Mouse (Mus musculus) kidney, postnatal 14 days (tissue): ENCODE results near the gene Ercc1.

Experiments
- DNase-seq: peaks from one replicate; pipeline ENCODE4 v3.0.0; 2022; ENCODE audit warnings: mixed read lengths

Ercc1 gene

GRCm38 (mm10) chr7:19309884-19310641, 34.5 kb upstream of the Ercc1 start, which contains the start of gene Fosb:
Gene Fosb (minus strand): TSS chr7:19310051.
- peak; percentile 97 for DNase-seq

DNA sequence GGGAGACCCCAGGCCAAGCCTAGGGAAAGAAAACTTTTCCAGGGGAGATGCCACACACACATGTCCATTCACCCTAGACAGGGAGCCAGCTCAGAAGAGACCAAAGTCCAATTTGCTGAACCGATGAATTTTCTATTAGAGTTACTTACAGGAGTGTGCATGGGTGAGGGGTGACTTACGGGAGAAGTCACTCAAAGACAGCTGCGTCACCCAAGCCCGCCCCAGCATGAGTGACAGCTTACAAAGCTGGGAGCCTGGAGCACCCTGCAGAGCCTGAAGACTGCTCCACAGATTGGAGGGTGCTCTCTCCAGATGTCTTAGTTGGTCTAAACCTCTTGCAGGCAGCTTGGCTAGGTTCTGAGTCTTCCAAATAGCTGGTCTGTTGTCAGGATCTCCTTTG, 32.6 kb upstream of the Ercc1 start:
- no peak for DNase-seq

- no peak for DNase-seq
Observed at GRCm38 (mm10) chr7:19314033-19314432, 30.5 kb upstream of the Ercc1 start.

DNA sequence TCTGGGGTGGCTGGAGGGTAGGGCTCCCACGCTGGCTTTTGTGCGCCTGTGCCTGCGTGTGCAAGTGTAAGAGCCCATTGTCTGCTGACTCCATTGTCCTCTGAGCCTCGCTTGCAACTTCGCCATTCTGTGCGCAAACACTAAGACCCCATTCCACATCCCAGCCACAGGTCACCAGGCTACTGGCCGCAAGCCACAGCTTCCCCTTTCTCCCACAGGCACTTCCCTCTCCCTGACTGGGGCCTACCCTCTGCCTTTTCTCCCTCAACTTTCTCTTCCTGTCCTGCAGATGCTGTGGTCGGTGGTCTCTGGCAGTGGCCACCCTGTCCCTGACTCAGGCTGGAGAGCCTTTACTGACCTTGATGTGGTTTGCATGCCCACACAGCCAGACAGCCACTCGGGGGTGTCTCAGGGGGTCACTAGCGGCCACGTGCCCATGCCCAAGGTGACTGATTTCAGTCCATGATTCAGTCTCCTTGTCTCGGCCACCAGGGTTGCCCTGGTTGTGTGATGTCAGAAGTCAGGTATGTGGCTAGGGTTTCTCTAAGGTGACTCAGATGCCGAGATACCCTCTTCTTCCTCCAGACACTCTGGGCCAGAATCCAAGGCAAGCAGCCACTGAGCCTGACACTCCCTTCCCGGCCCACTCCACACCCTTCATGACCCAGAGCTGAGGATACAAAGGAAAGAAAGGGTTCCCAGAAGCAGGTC, 28.0 kb upstream of the Ercc1 start:
- no peak for DNase-seq

- no peak for DNase-seq
Observed at GRCm38 (mm10) chr7:19318201-19318600, 26.4 kb upstream of the Ercc1 start.

- no peak for DNase-seq
Observed at GRCm38 (mm10) chr7:19318676-19319075, 25.9 kb upstream of the Ercc1 start.

DNA sequence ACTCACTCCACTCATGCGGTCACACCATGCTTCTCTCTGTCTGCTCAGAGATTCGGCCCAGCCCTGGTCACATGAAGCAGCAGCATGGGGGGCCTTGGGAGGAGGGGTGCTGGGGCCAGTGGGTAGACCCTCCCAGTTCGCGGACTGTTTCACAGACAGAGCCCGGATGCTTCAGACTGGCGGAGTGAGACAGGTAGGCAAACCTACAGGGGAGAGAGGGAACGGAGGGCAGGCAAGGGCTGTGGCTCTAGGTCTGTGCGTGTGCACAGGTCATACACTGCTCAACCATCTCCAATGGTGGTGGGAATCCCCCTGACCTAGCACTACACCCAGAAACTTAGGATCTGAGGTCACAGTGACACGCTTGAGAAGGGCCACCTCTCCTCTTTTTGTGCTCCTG, 25.1 kb upstream of the Ercc1 start:
- DNase-seq: no peak

GRCm38 (mm10) chr7:19319906-19320305, 24.7 kb upstream of the Ercc1 start:
- DNase-seq: peak; percentile 98

DNA sequence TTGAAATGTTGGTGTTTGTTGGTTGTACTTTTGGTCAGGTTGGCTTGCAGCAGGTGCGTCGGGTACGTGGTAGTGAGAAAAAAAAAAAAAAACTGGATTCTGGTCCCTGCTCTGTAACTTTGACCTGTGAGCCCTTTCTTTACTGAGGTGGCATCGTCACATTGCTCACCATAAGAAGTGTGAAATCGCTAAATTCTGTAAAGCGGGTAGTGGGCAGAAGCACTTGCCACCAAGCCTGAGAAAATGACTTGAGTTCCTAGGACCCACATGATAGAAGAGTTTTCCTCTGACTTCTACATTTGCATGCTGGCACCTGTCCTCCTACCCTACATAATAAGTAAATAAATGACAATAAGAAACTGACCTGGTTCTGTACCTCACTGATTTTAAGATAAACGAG, 23.9 kb upstream of the Ercc1 start:
- no peak for DNase-seq

- no peak for DNase-seq
Observed at GRCm38 (mm10) chr7:19321464-19321863, 23.1 kb upstream of the Ercc1 start.

DNA sequence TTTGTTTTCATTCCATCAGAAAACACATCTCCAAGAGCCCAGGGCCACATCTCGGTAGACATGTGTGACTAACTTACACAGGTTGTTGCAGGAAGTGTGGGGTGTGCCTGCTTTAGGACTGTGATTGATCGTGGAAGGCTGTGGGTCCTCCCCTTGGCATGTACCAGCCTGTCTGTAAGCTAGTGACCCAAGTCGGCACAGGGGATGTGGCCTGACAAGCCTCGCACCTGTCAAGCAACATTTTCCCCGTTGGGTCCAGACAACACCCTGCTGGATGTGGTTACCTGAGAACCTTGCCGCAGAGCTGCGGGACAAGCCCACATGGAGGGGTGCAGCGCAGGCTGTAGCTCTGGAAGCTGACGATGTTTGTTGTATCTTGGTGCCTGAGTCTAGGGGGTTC, 22.1 kb upstream of the Ercc1 start:
- no peak for DNase-seq

GRCm38 (mm10) chr7:19324221-19324620, 20.4 kb upstream of the Ercc1 start:
- no peak for DNase-seq

- DNase-seq: no peak
Observed at GRCm38 (mm10) chr7:19325262-19326199, 19.0 kb upstream of the Ercc1 start.

DNA sequence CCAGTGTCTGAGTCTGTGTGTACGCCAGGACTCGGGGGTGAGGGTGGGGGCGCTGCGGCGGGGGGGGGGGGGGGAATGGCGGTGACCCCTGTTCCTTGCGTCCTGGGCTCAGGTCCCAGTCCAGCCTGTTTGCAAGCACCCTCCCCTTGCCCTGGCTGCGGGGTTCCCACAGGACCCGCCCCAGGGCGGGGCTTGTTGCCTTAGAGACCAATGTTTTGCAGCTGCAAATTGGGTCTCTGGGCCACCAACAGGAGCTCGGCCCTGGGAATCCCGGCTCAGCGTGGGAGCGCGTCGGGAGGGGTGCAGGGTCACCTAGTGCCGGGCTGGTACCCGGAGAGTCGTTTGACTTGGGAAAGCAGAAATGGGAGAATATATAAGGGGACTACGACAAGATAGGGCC, 18.2 kb upstream of the Ercc1 start:
- DNase-seq: peak; percentile 95

- peak; percentile 94 for DNase-seq
Observed at GRCm38 (mm10) chr7:19327128-19327527, 17.4 kb upstream of the Ercc1 start.

DNA sequence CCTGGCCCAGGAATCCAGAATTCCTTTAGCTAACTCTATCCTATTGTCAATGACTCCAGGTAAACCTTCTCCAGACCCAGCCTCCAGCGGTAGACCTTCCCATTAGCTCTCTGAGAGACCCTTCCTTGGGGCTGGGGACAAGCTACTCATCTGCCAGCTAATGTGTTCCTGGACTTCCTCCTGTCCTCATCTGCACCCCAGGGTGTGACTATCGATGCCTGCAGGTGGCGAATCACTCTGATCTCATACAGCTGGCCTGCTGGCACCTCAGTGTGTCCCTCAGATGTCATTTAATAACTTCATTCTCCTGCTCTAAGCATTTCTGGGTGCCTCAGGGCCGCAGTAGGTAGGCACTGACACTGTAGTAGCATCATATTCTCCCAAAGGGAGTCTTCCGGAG, 16.8 kb upstream of the Ercc1 start:
- no peak for DNase-seq

DNA sequence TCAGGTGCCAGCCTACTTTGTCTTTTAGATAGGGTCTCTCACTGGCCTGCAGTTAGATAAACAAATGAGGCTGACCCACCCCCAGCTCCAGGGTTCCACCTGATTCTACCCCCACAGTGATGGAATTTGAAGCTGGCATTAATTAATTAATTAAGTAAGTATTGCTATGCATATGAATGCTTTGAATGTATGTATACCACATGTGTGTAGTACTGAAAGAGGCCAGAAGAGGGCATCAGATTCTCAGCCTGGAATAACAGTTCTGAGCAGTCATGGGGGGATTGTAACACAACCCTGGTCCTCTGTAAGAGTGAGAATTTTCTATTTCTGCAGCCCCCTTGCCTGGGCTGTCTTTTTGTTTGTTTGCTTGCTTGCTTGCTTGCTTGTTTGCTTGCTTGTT, 16.2 kb upstream of the Ercc1 start:
- DNase-seq: no peak

DNA sequence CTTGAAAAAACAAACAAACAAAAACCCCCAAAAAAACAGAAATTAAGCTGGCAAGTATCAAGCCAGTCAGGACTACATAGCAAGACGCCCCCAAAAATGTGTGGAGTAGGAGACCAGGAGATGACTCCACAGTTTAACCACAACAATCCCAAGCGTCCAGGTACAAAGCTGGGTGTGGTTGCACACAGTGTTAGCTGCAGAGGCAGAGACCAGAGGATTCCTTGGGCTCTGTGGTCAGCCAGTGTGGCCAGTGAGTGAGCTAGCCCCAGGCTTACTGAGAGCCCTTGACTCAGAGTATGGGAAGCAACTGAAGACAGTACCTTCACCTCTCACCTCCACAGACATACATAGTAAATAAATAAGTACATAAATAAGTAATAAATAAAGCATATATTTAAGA, 12.7 kb upstream of the Ercc1 start:
- no peak for DNase-seq

- peak; percentile 72 for DNase-seq
Observed at GRCm38 (mm10) chr7:19332709-19333352, 11.7 kb upstream of the Ercc1 start.

DNA sequence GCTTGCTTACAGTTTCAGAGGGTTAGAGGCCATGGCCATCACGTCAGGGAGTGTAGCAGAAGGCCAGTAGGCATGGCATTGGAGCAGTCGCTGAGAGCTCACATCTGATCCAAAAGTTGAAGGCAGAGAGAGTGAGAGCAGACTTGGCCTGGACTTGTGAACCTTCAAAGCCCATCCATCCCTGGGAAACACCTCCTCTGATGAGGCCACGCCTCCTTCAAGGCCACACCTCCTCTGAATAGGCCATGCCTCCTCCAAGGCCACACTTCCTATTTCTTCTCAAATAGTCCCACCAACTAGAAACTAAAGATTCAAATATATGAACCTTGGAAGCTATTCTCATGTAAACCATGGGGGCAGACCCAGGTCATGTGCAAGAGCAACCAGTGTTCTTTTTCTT, 9.0 kb upstream of the Ercc1 start:
- DNase-seq: no peak

DNA sequence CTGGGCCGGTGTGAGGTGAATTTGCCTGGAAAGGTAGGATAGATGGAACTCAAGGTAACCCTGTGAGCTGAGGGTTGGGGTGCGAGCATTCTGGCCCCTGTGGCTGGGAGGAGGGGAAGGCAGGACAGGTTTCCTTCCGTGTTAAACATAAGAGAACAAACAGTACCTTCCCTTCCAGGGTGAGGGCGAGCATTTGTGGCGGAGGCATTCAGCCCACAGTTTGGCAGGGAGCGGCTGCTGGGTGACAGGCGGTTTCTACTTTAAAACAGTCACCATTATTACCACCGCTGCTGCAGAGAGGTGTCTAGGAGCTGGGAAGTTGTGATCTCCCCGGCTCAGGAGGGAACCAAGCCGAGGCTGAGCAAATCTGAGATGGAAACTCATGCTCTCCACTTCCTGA, 7.5 kb upstream of the Ercc1 start:
- no peak for DNase-seq

GRCm38 (mm10) chr7:19338060-19338459, 6.5 kb upstream of the Ercc1 start:
- no peak for DNase-seq

- DNase-seq: no peak
Observed at GRCm38 (mm10) chr7:19338596-19338995, 6.0 kb upstream of the Ercc1 start.
